Mouse (Mus musculus) liver, embryonic 15.5 days (tissue): ENCODE measurements around the gene Olfr652. TPM values are rescaled to one million over a fixed set of nuclear protein-coding genes. Genes with fewer than 3 reads are reported as not detected.

Source experiments
- ATAC-seq: fragments of 200-750 bp; cut with Nextera tagmentation; 2 replicates; pipeline ENCODE4 v1.8.0; 2017; ENCODE audit warnings: moderate number of reproducible peaks, mild to moderate bottlenecking, moderate library complexity; ENCODE audit not compliant: insufficient read depth
- H3K27ac ChIP-seq: fragments of 300-500 bp; sonication (generic); replicated peaks from 2 replicates; pipeline ENCODE4 v1.5.1; 2015; ENCODE audit warnings: mild to moderate bottlenecking, inconsistent platforms
- H3K27me3 ChIP-seq: fragments of 300-500 bp; sonication (generic); 2 replicates; pipeline ENCODE4 v1.6.1; 2015; ENCODE audit warnings: mild to moderate bottlenecking, inconsistent platforms
- H3K36me3 ChIP-seq: fragments of 300-500 bp; sonication (generic); replicated peaks from 2 replicates; pipeline ENCODE4 v1.6.1; 2015; ENCODE audit warnings: moderate library complexity, mild to moderate bottlenecking, inconsistent platforms
- H3K4me1 ChIP-seq: fragments of 300-500 bp; sonication (generic); replicated peaks from 2 replicates; pipeline ENCODE4 v1.6.1; 2015; ENCODE audit warnings: inconsistent platforms
- H3K4me2 ChIP-seq: fragments of 300-500 bp; sonication (generic); 2 replicates; pipeline ENCODE4 v1.6.1; 2015; ENCODE audit warnings: moderate library complexity, mild to moderate bottlenecking, inconsistent platforms
- H3K4me3 ChIP-seq: fragments of 300-500 bp; sonication (generic); replicated peaks from 2 replicates; pipeline ENCODE4 v1.5.1; 2015; ENCODE audit warnings: mild to moderate bottlenecking, inconsistent platforms
- H3K9ac ChIP-seq: fragments of 300-500 bp; sonication (generic); 2 replicates; pipeline ENCODE4 v1.6.1; 2015; ENCODE audit warnings: moderate library complexity, mild to moderate bottlenecking, inconsistent platforms
- H3K9me3 ChIP-seq: fragments of 300-500 bp; sonication (generic); replicated peaks from 2 replicates; pipeline ENCODE4 v1.6.1; 2016; ENCODE audit warnings: inconsistent platforms
- WGBS: fragments of 180-500 bp; shearing (Covaris S2); methylation state at CpG from one replicate; pipeline ENCODE4 v1.1.7; 2015; ENCODE audit warnings: mixed read lengths; ENCODE audit not compliant: insufficient replicate concordance; 5-methylcytosine and 5-hydroxymethylcytosine counted together
- polyA plus RNA-seq: library from polyadenylated mRNA; unstranded; fragments of >200 nt; fragmentation: Nextera tagmentation; extraction: Ambion mirVana; gene quantifications from 2 replicates; pipeline ENCODE4 v1.2.1, GENCODE M21; 2015

Olfr652 gene
- not detected in 2 replicates for polyA plus RNA-seq

DNA sequence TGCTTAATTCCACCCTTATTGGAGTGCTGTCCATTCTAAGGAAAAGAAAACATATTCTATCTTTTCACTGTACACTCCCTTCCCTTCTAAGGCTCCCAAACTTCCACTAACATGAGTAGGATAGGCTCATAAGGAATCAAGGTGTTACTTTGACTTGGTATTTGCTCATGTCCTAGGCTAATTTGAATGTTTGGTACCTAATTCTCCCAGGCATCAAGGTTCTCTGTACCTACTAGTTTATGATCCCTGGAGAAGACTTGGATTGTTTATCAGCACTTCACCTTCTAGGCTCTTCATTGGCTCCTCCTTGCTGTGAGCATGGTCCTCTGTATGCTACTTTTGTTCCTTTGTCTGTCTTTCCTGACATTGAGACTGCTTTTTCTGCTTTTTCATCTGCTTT, at the start of gene Olfr652:
Gene Olfr652 (plus strand): TSS at position 301 of the 400 bp plus-strand sequence.
- H3K36me3 ChIP-seq, result no peaks in the 10 kb centered on the region
- no peak within 1 kb of the TSS for H3K27ac ChIP-seq
- H3K9me3 ChIP-seq, result no peaks in the 10 kb centered on the region
- H3K4me3 ChIP-seq, result no peak within 1 kb of the TSS
- no peaks in the 10 kb centered on the region for H3K27me3 ChIP-seq
- H3K4me2 ChIP-seq, result no peak within 1 kb of the TSS
- H3K9ac ChIP-seq, result no peak within 1 kb of the TSS
- no peaks in the 10 kb centered on the region for H3K4me1 ChIP-seq
- no peak for ATAC-seq

DNA sequence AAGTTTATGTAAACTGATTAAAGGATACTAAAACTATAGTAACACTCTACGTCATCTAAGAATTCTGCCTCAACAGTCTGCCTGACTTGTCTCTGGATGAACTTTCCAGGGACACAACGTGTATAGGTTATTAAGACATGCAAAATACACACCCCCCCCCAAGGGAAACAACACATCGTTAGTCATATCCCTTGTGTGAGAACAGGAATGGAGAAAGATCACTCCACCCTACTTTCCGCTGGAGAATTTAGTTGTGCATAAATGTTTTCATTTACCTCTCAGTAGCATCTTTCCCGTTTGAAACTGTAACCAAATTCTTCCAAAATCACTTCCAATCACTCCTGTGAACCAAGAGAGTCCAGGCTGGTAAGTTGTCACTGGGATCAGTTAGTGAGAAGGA, 10.9 kb upstream of the Olfr652 start, which contains the start of gene Olfr651:
Gene Olfr651 (plus strand): TSS at position 301 of the 400 bp plus-strand sequence.
- no peak within 1 kb of the TSS for H3K4me3 ChIP-seq
- H3K4me2 ChIP-seq, result no peak within 1 kb of the TSS
- 53% methylated on average over 5 of the region's 5 CpGs for WGBS
- ATAC-seq, result no peak
- H3K36me3 ChIP-seq, result no peaks in the 10 kb centered on the region
- H3K9ac ChIP-seq, result no peak within 1 kb of the TSS
- no peaks in the 10 kb centered on the region for H3K27me3 ChIP-seq
- H3K4me1 ChIP-seq, result no peaks in the 10 kb centered on the region
- H3K9me3 ChIP-seq, result no peaks in the 10 kb centered on the region
- H3K27ac ChIP-seq, result no peak within 1 kb of the TSS

DNA sequence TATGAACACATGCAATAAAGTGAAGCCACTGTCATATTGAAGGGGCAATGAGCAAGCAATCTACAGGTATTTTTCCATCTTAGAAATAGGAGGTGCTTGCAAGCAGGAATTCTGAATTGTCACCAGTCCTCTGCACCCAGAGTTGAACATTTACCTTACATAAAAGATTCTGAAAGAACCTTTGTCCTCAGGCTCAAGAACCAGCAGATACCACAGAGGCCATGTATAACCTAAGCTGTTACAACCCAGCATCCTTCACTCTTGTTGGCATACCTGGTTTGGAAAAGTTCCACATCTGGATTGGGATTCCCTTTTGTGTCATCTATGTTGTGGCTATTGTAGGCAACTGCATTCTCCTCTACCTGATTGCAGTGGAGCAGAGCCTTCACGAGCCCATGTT, 8.0 kb upstream of the Olfr652 start:
- no peak overlapping the region for H3K9ac ChIP-seq
- H3K27ac ChIP-seq, result no peak overlapping the region
- H3K4me2 ChIP-seq, result no peak overlapping the region
- ATAC-seq, result no peak
- 40% methylated on average over 1 of the region's 1 CpGs for WGBS
- no peaks in the 10 kb centered on the region for H3K4me1 ChIP-seq
- H3K36me3 ChIP-seq, result no peaks in the 10 kb centered on the region
- no peak overlapping the region for H3K4me3 ChIP-seq
- H3K27me3 ChIP-seq, result no peaks in the 10 kb centered on the region
- H3K9me3 ChIP-seq, result no peaks in the 10 kb centered on the region

DNA sequence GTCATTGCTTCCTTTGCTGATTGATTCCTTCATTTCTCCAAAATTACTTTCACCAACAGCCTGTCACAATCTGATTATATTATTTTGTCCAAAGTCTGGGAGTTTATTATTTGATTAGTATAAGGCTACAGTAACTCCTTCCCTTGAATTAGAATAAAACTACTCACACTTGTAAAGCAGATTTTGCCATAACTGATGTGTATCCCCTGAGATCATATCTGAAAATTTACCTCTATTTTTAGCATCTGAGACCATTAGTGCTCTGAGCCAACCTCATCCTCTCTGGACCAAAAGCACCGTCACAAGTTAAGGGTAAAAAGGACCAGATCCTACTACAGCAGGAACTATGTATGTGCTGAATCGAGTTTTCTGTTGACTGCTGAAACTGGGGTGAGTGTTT, 16.3 kb downstream of the Olfr652 start, which contains the start of gene Olfr653:
Gene Olfr653 (plus strand): TSS at position 301 of the 400 bp plus-strand sequence.
- no peaks in the 10 kb centered on the region for H3K27me3 ChIP-seq
- no peaks in the 10 kb centered on the region for H3K4me1 ChIP-seq
- ATAC-seq, result no peak
- no peak within 1 kb of the TSS for H3K27ac ChIP-seq
- no peak within 1 kb of the TSS for H3K4me2 ChIP-seq
- H3K4me3 ChIP-seq, result no peak within 1 kb of the TSS
- H3K36me3 ChIP-seq, result no peaks in the 10 kb centered on the region
- H3K9me3 ChIP-seq, result no peaks in the 10 kb centered on the region
- H3K9ac ChIP-seq, result no peak within 1 kb of the TSS
- WGBS, result 44% methylated on average over 2 of the region's 2 CpGs

DNA sequence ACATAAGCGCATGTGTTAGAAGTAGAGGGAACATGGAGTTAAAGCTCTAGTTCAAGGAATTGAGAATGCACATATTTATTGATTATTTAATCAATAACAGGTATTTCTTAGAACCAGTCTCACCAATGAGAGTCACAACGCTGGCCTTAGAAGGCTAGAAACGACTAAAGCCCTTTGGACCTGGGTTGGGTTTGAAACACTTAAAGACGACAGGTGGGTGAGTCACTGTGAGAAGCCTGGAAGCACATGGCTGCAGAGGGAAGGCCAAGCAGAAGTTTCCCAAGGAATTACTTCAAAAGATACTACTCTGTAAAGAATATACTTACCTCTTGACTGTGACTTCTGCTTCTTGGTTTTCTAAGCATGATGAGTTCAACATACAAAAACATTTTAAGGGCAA, 20.1 kb downstream of the Olfr652 start:
- WGBS, result 55% methylated on average over 4 of the region's 4 CpGs

DNA sequence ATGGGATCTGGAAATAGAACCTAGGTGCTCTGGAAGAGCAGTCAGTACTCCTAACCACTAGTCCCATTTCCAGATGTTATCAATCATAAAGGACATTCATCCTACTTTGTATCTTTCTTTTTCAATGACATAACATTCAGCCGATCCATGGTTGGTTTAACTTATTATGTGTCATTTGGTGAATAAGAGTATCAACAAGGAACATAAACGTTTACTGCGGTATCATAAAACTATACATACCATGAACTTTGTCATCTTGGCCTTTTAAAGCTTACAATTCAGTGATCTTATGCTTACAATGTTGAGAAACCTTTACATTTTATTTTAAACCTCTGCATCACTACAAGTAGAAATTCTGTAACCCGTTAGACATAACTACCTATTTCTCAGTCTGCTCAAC, 20.7 kb downstream of the Olfr652 start:
- H3K4me3 ChIP-seq, result no peak overlapping the region
- no peaks in the 10 kb centered on the region for H3K9me3 ChIP-seq
- no peak for ATAC-seq
- H3K27ac ChIP-seq, result no peak overlapping the region
- H3K4me1 ChIP-seq, result no peaks in the 10 kb centered on the region
- H3K4me2 ChIP-seq, result no peak overlapping the region
- H3K9ac ChIP-seq, result no peak overlapping the region
- no peaks in the 10 kb centered on the region for H3K27me3 ChIP-seq
- H3K36me3 ChIP-seq, result no peaks in the 10 kb centered on the region
- 67% methylated on average over 4 of the region's 4 CpGs for WGBS

More for the DNA sequence above, 20.1 kb downstream of the Olfr652 start:
- no peaks in the 10 kb centered on the region for H3K36me3 ChIP-seq
- H3K27ac ChIP-seq, result no peak overlapping the region
- H3K9me3 ChIP-seq, result no peaks in the 10 kb centered on the region
- no peak overlapping the region for H3K4me3 ChIP-seq
- H3K4me2 ChIP-seq, result no peak overlapping the region
- H3K27me3 ChIP-seq, result no peaks in the 10 kb centered on the region
- H3K9ac ChIP-seq, result no peak overlapping the region
- ATAC-seq, result no peak
- H3K4me1 ChIP-seq, result no peaks in the 10 kb centered on the region

- H3K4me1 ChIP-seq, result no peaks in the 10 kb centered on the region
- H3K4me2 ChIP-seq, result no peak within 1 kb of the TSS
- H3K27me3 ChIP-seq, result no peaks in the 10 kb centered on the region
- no peaks in the 10 kb centered on the region for H3K9me3 ChIP-seq
- no peaks in the 10 kb centered on the region for H3K36me3 ChIP-seq
- H3K4me3 ChIP-seq, result no peak within 1 kb of the TSS
- 54% methylated on average over 4 of the region's 4 CpGs for WGBS
- no peak within 1 kb of the TSS for H3K27ac ChIP-seq
- no peak for ATAC-seq
- no peak within 1 kb of the TSS for H3K9ac ChIP-seq
Measured at GRCm38 (mm10) chr7:104586725-104587124, 26.0 kb downstream of the Olfr652 start, which contains the start of gene Olfr654. TSS of gene Olfr654 (plus strand) at chr7:104587025.

DNA sequence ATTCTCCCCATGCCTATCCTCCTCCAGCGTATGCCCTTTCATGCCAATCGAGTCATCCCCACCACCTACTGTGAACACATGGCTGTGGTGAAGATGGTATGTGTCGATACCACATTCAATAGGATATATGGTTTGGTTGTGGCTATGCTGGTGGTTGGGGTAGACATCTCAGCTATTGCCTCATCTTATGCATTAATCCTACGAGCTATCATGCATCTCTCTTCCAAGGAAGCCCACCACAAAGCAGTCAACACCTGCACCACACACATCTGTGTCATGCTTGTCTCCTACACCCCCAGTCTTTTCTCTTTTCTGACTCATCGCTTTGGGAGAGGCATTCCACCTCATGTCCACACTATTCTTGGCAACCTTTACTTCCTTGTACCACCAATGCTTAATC, 27.6 kb downstream of the Olfr652 start:
- Histone ChIP-seq H3K4me2 (no peak overlapping the region), H3K27ac (no peak overlapping the region), H3K4me3 (no peak overlapping the region), H3K9me3 (no peaks in the 10 kb centered on the region), H3K9ac (no peak overlapping the region), H3K27me3 (no peaks in the 10 kb centered on the region), H3K4me1 (no peaks in the 10 kb centered on the region), H3K36me3 (no peaks in the 10 kb centered on the region)
- no peak for ATAC-seq
- WGBS, result 68% methylated on average over 5 of the region's 5 CpGs

GRCm38 (mm10) chr7:104601679-104602078, 41.0 kb downstream of the Olfr652 start, which contains the start of gene Olfr655:
TSS of gene Olfr655 (minus strand) at chr7:104601779.
- Histone ChIP-seq H3K27ac (no peak within 1 kb of the TSS), H3K9ac (no peak within 1 kb of the TSS), H3K4me3 (no peak within 1 kb of the TSS), H3K36me3 (no peaks in the 10 kb centered on the region), H3K4me2 (no peak within 1 kb of the TSS), H3K4me1 (no peaks in the 10 kb centered on the region), H3K27me3 (no peaks in the 10 kb centered on the region), H3K9me3 (no peaks in the 10 kb centered on the region)
- 64% methylated on average over 2 of the region's 2 CpGs for WGBS
- no peak for ATAC-seq

DNA sequence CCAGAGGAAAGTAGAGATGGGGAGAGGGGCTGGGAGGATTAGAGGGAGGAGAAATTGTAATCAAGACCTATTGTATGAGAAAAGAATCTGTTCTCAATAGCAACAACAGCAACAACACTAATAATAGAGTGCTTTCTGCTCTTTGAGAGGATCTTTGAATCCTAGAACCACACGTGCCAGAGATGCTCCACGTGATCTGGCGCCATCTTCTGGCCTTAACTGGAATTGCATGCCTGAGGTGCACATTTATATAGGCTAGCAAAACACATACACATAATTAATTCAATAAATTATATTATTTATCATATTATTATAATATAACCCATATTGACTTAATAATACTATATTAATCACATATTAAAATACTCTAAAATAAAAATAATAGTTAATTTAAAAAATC, 42.5 kb downstream of the Olfr652 start:
- ATAC-seq, result no peak

DNA sequence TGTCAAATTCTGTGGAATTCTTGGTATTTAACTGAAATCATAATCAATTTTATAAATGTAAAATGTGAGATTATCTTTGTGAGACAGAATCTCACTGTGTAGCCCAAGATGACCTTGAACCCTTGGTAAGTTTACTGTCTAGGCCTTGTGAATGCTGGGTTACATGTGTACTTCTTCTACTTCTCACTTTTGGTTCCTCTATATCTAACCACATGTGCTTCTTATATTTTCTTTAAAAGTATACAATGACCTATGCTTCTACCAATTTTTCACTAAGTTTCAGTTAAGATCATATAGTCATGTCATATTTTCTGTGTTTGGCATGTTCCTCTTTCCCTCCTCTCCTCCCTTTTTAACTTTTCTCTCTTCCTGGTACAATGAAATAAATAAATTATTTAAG, 44.0 kb downstream of the Olfr652 start:
- no peak for ATAC-seq
- Histone ChIP-seq H3K9me3 (no peaks in the 10 kb centered on the region), H3K27me3 (no peaks in the 10 kb centered on the region), H3K4me2 (no peak overlapping the region), H3K4me1 (no peaks in the 10 kb centered on the region), H3K9ac (no peak overlapping the region), H3K27ac (no peak overlapping the region), H3K4me3 (no peak overlapping the region), H3K36me3 (no peaks in the 10 kb centered on the region)

More for the DNA sequence above, 42.5 kb downstream of the Olfr652 start:
- 3% methylated on average over 3 of the region's 3 CpGs for WGBS
- Histone ChIP-seq H3K4me1 (no peaks in the 10 kb centered on the region), H3K27ac (no peak overlapping the region), H3K9me3 (no peaks in the 10 kb centered on the region), H3K4me2 (no peak overlapping the region), H3K27me3 (no peaks in the 10 kb centered on the region), H3K4me3 (no peak overlapping the region), H3K9ac (no peak overlapping the region), H3K36me3 (no peaks in the 10 kb centered on the region)

- WGBS, result 45% methylated on average over 4 of the region's 4 CpGs
- Histone ChIP-seq H3K4me2 (no peak within 1 kb of the TSS), H3K4me1 (no peaks in the 10 kb centered on the region), H3K9ac (no peak within 1 kb of the TSS), H3K27me3 (no peaks in the 10 kb centered on the region), H3K36me3 (no peaks in the 10 kb centered on the region), H3K27ac (no peak within 1 kb of the TSS), H3K4me3 (no peak within 1 kb of the TSS), H3K9me3 (no peaks in the 10 kb centered on the region)
- ATAC-seq, result no peak
Measured at GRCm38 (mm10) chr7:104613655-104614054, 53.0 kb downstream of the Olfr652 start, which contains the start of gene Olfr656. TSS of gene Olfr656 (plus strand) at chr7:104613955.
